Mouse (Mus musculus): ENCODE data around the gene E030030I06Rik. TPM values are rescaled to one million over a fixed set of nuclear protein-coding genes. Genes with fewer than 3 reads are reported as not detected.
"Not testable (repeated sequence)": the region's sequence is repeated elsewhere in the genome, so short reads cannot be mapped to it uniquely, and the experiment has no call there.

E030030I06Rik gene
- polyA plus RNA-seq, 1 experiment from 2014 or later = 36.3 TPM

DNA sequence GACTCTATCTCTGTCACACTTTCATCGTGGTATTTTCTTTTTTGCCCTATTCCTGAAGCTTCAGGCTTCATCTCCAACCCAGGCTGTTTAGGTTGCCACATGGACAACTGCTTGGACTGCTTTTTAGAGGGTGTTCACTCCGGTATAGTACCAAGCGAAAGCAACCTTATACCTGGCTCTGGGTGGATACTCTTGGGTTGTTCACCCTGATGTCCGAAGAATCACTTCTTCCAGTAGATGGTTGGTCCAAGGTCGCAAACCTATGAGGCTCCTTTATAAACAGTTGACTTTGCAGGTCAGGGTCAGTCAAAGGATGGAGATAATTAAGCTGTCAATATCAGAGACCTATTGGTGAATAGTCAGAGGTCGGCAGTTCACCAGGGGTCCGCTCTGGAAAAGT, 81.1 kb downstream of the E030030I06Rik start, which contains the start of gene 4930444G20Rik:
TSS of gene 4930444G20Rik (minus strand) at position 101 of the 400 bp plus-strand sequence.
- 90% methylated on average over 7 of the region's 7 CpGs for WGBS
- not testable (repeated sequence) for H3K36me3 ChIP-seq (ENCODE audit: control insufficient read depth, insufficient read depth, low read length); H3K4me3 ChIP-seq (ENCODE audit: low read depth, low read length); H3K4me1 ChIP-seq (ENCODE audit: control insufficient read depth, insufficient read depth, low read length); H3K4me2 ChIP-seq (replicated peaks; ENCODE audit: low read depth, low read length); H3K9me3 ChIP-seq (ENCODE audit: control insufficient read depth, low read depth, low read length); H3K9ac ChIP-seq (replicated peaks; ENCODE audit: low read depth, low read length); H3K27ac ChIP-seq (ENCODE audit: low read length); H3K27me3 ChIP-seq (ENCODE audit: control insufficient read depth, insufficient read depth, low read length); ATAC-seq (ENCODE audit: insufficient number of reproducible peaks, insufficient read depth, low FRiP score, low read depth)

Other genes with a start within 250 kb of the E030030I06Rik start
- gene 4930444G20Rik, start 81.2 kb downstream of the E030030I06Rik start, polyA plus RNA-seq (2014; fragmentation: Nextera tagmentation; extraction: Ambion mirVana) = not detected in 2 replicates
- 11.3 and 12.5 TPM in 2 replicates for gene Raet1e, start 9.3 kb upstream of the E030030I06Rik start, polyA plus RNA-seq (2014; fragmentation: Nextera tagmentation; extraction: Ambion mirVana)
- gene H60b, start 9.3 kb upstream of the E030030I06Rik start, polyA plus RNA-seq (2014; fragmentation: Nextera tagmentation; extraction: Ambion mirVana) = 0.78 and 1.1 TPM in 2 replicates
- 11.4 and 11.7 TPM in 2 replicates for gene Raet1d, start 211.3 kb upstream of the E030030I06Rik start, polyA plus RNA-seq (2014; fragmentation: Nextera tagmentation; extraction: Ambion mirVana)

Measured in stomach, embryonic 14.5 days (tissue).